Mouse (Mus musculus) neural tube, embryonic 15.5 days (tissue): ENCODE measurements at regions not wholly inside any gene's neighbourhood (a gene's known extent, or its start where the extent isn't known, plus 50 kb on each side); places are given as distances from the start of the nearest gene placed in this dataset.

ENCODE experiments used
- ATAC-seq: fragments of 200-750 bp; cut with Nextera tagmentation; 2 replicates; pipeline ENCODE4 v1.8.0; 2017; ENCODE audit warnings: mild to moderate bottlenecking, moderate TSS enrichment, moderate library complexity; ENCODE audit not compliant: low FRiP score
- H3K27ac ChIP-seq: fragments of 300-500 bp; sonication (generic); replicated peaks from 2 replicates; pipeline ENCODE4 v1.5.1; 2015; ENCODE audit warnings: mild to moderate bottlenecking, inconsistent platforms
- H3K27me3 ChIP-seq: fragments of 300-500 bp; sonication (generic); replicated peaks from 2 replicates; pipeline ENCODE4 v1.6.1; 2015; ENCODE audit warnings: inconsistent platforms
- H3K36me3 ChIP-seq: fragments of 300-500 bp; sonication (generic); 2 replicates; pipeline ENCODE4 v1.6.1; 2015; ENCODE audit warnings: inconsistent platforms
- H3K4me1 ChIP-seq: fragments of 300-500 bp; sonication (generic); 2 replicates; pipeline ENCODE4 v1.6.1; 2015; ENCODE audit warnings: inconsistent platforms
- H3K4me2 ChIP-seq: fragments of 300-500 bp; sonication (generic); 2 replicates; pipeline ENCODE4 v1.6.1; 2015; ENCODE audit warnings: inconsistent platforms, mild to moderate bottlenecking, moderate library complexity
- H3K4me3 ChIP-seq: fragments of 300-500 bp; sonication (generic); replicated peaks from 2 replicates; pipeline ENCODE4 v1.5.1; 2015; ENCODE audit warnings: mild to moderate bottlenecking, inconsistent platforms
- H3K9ac ChIP-seq: fragments of 300-500 bp; sonication (generic); replicated peaks from 2 replicates; pipeline ENCODE4 v1.6.1; 2015; ENCODE audit warnings: mild to moderate bottlenecking, inconsistent platforms
- H3K9me3 ChIP-seq: fragments of 300-500 bp; sonication (generic); replicated peaks from 2 replicates; pipeline ENCODE4 v1.6.1; 2016; ENCODE audit warnings: inconsistent platforms
- WGBS: fragments of 180-500 bp; shearing (Covaris S2); methylation state at CpG from one replicate; pipeline ENCODE4 v1.1.7; 2015; ENCODE audit warnings: mixed read lengths; 5-methylcytosine and 5-hydroxymethylcytosine counted together

GRCm38 (mm10) chr2:131635791-131636190 lies 73.7 kb upstream of the Adra1d start:
- Histone ChIP-seq H3K36me3 (no peaks in the 10 kb centered on the region), H3K4me1 (no peaks in the 10 kb centered on the region), H3K27me3 (no peaks in the 10 kb centered on the region), H3K9ac (no peak overlapping the region), H3K4me2 (no peak overlapping the region), H3K27ac (no peak overlapping the region), H3K9me3 (no peaks in the 10 kb centered on the region), H3K4me3 (no peak overlapping the region)
- WGBS: 86% methylated on average over 2 of the region's 2 CpGs
- ATAC-seq: no peak

GRCm38 (mm10) chr2:131617916-131618315 lies 55.8 kb upstream of the Adra1d start:
- Histone ChIP-seq H3K9ac (no peak overlapping the region), H3K4me1 (no peaks in the 10 kb centered on the region), H3K27me3 (no peaks in the 10 kb centered on the region), H3K36me3 (no peaks in the 10 kb centered on the region), H3K27ac (no peak overlapping the region), H3K9me3 (no peaks in the 10 kb centered on the region), H3K4me3 (no peak overlapping the region), H3K4me2 (no peak overlapping the region)
- 79% methylated on average over 4 of the region's 4 CpGs for WGBS
- no peak for ATAC-seq

- no peak for ATAC-seq
- no peaks in the 10 kb centered on the region for H3K36me3 ChIP-seq
- H3K27me3 ChIP-seq: no peaks in the 10 kb centered on the region
- no peak overlapping the region for H3K4me3 ChIP-seq
- H3K4me1 ChIP-seq: no peaks in the 10 kb centered on the region
- no peaks in the 10 kb centered on the region for H3K9me3 ChIP-seq
- WGBS: 75% methylated on average over 5 of the region's 5 CpGs
- H3K4me2 ChIP-seq: no peak overlapping the region
- H3K27ac ChIP-seq: no peak overlapping the region
- no peak overlapping the region for H3K9ac ChIP-seq
Measured at GRCm38 (mm10) chr2:131612486-131612885, 50.4 kb upstream of the Adra1d start.
